In genomic region chr6:92570090-92570489, GRCm38 (mm10) we compare ENCODE assay signal across 23 mouse cellular contexts.
DNase-seq lines count a peak whose midpoint lies in the region; ATAC-seq and TF ChIP-seq lines count a peak whose summit lies in the region.
"Had no signal": no experiment of that assay in that cellular context is flagged by ENCODE, and none has a peak within 500 bp of the region (broad histone marks: within the 10 kb centered on the region; RNA-seq: fewer than 3 reads in every experiment).

No protein-coding gene starts in this region.

- no peaks in the 10 kb centered on the region for H3K27me3 ChIP-seq in heart, embryonic 12.5 days (replicated peaks)
- no peaks in the 10 kb centered on the region for H3K27me3 ChIP-seq in neural tube, embryonic 13.5 days
- H3K27me3 ChIP-seq in hindbrain, embryonic 16.5 days (replicated peaks; ENCODE audit: control insufficient read depth, insufficient read depth, low read length), result no peaks in the 10 kb centered on the region
- no peaks in the 10 kb centered on the region for H3K27me3 ChIP-seq in neural tube, embryonic 15.5 days (replicated peaks)
- no peaks in the 10 kb centered on the region for H3K27me3 ChIP-seq in cerebellum, adult 2 months (ENCODE audit: control insufficient read depth, insufficient read depth, low read length)
- H3K27me3 ChIP-seq: heart, embryonic 15.5 days; stomach, embryonic 15.5 days had no signal

- no peak for ATAC-seq in heart, embryonic 12.5 days (ENCODE audit: insufficient number of reproducible peaks, low FRiP score)
- no peak for ATAC-seq in neural tube, embryonic 13.5 days (ENCODE audit: low read depth)
- ATAC-seq in hindbrain, embryonic 16.5 days, result no peak
- ATAC-seq in neural tube, embryonic 15.5 days (ENCODE audit: low FRiP score), result no peak

- H3K27ac ChIP-seq in heart, embryonic 12.5 days (ENCODE audit: poor library complexity, severe bottlenecking), result no peak overlapping the region
- H3K27ac ChIP-seq in neural tube, embryonic 13.5 days (replicated peaks), result peak overlapping the region; percentile 70
- H3K27ac ChIP-seq in hindbrain, embryonic 16.5 days (ENCODE audit: low read depth, low read length), result peak overlapping the region; percentile 63
- peak overlapping the region; percentile 58; the same call in 1 of the 2 replicates for H3K27ac ChIP-seq in neural tube, embryonic 15.5 days (replicated peaks)
- H3K27ac ChIP-seq in cerebellum, adult 2 months (ENCODE audit: insufficient read depth, low read length), result no peak overlapping the region
- H3K27ac ChIP-seq: heart, embryonic 15.5 days; stomach, embryonic 15.5 days had no signal

- TF ChIP-seq POLR2A in cerebellum, adult 2 months (IDR thresholded peaks at IDR 0.05; ENCODE audit: borderline replicate concordance, insufficient read depth, low read length), result no peak

- no peak for DNase-seq in heart, postnatal 10 days
- DNase-seq in neural tube, embryonic 10.5 days (ENCODE audit: extremely low spot score, low spot score), result no peak
- DNase-seq in cerebellum, adult 2 months, result no peak
- no peak for DNase-seq in cerebellum, adult 8-10 months
- DNase-seq: adrenal gland, adult 8-10 months; cerebellum, adult 11-12 months; cerebellum, postnatal 36 days; heart, adult 18-20 months; kidney, adult 18-20 months; kidney, postnatal 25 days; layer of hippocampus, adult 9-11 months; lung, adult 18-20 months; lung, postnatal 14 days; retina, postnatal 1 day; thymus, adult 18-20 months; thymus, postnatal 4 days had no signal

- intact Hi-C loops in heart, postnatal 10 days (cut with DNase I), result no loop called here

- H3K4me3 ChIP-seq in heart, embryonic 12.5 days, result no peak overlapping the region
- H3K4me3 ChIP-seq in neural tube, embryonic 13.5 days, result no peak overlapping the region
- H3K4me3 ChIP-seq in hindbrain, embryonic 16.5 days (ENCODE audit: low read length), result no peak overlapping the region
- H3K4me3 ChIP-seq in neural tube, embryonic 15.5 days (replicated peaks), result no peak overlapping the region
- no peak overlapping the region for H3K4me3 ChIP-seq in cerebellum, adult 2 months (replicated peaks; ENCODE audit: insufficient read depth, low read depth, low read length)
- H3K4me3 ChIP-seq: heart, embryonic 15.5 days; stomach, embryonic 15.5 days had no signal

- H3K9ac ChIP-seq in heart, embryonic 12.5 days, result no peak overlapping the region
- H3K9ac ChIP-seq in neural tube, embryonic 13.5 days, result no peak overlapping the region; the same call in 1 of the 2 replicates
- no peak overlapping the region for H3K9ac ChIP-seq in hindbrain, embryonic 16.5 days (ENCODE audit: low read depth, low read length)
- no peak overlapping the region for H3K9ac ChIP-seq in neural tube, embryonic 15.5 days (replicated peaks)
- H3K9ac ChIP-seq: heart, embryonic 15.5 days; stomach, embryonic 15.5 days had no signal

- 21% methylated on average over 7 of the region's 7 CpGs for WGBS in heart, embryonic 12.5 days
- 32% methylated on average over 7 of the region's 7 CpGs for WGBS in neural tube, embryonic 13.5 days
- 47% methylated on average over 7 of the region's 7 CpGs for WGBS in hindbrain, embryonic 16.5 days
- WGBS in neural tube, embryonic 15.5 days, result 24% methylated on average over 7 of the region's 7 CpGs
- WGBS in cerebellum, adult 2 months, result 82% methylated on average over 7 of the region's 7 CpGs

- H3K4me2 ChIP-seq in heart, embryonic 12.5 days, result 0 out of 2 replicates have a peak overlapping the region, but pooled peaks have one; percentile 4
- no peak overlapping the region for H3K4me2 ChIP-seq in neural tube, embryonic 13.5 days
- H3K4me2 ChIP-seq in hindbrain, embryonic 16.5 days (ENCODE audit: low read length), result no peak overlapping the region; the same call in 1 of the 2 replicates
- H3K4me2 ChIP-seq in neural tube, embryonic 15.5 days, result no peak overlapping the region
- H3K4me2 ChIP-seq: heart, embryonic 15.5 days; liver, embryonic 11.5 days; stomach, embryonic 15.5 days had no signal

- no peaks in the 10 kb centered on the region for H3K36me3 ChIP-seq in heart, embryonic 12.5 days
- H3K36me3 ChIP-seq in neural tube, embryonic 13.5 days, result no peaks in the 10 kb centered on the region
- H3K36me3 ChIP-seq in hindbrain, embryonic 16.5 days (ENCODE audit: control insufficient read depth, insufficient read depth, low read length), result no peaks in the 10 kb centered on the region
- no peaks in the 10 kb centered on the region for H3K36me3 ChIP-seq in neural tube, embryonic 15.5 days
- H3K36me3 ChIP-seq: heart, embryonic 15.5 days; stomach, embryonic 15.5 days had no signal

- H3K9me3 ChIP-seq in heart, embryonic 12.5 days (replicated peaks), result no peaks in the 10 kb centered on the region
- H3K9me3 ChIP-seq in neural tube, embryonic 13.5 days, result no peaks in the 10 kb centered on the region
- H3K9me3 ChIP-seq in hindbrain, embryonic 16.5 days (ENCODE audit: control insufficient read depth, low read length), result no peaks in the 10 kb centered on the region
- no peaks in the 10 kb centered on the region for H3K9me3 ChIP-seq in neural tube, embryonic 15.5 days (replicated peaks)
- H3K9me3 ChIP-seq: heart, embryonic 15.5 days; stomach, embryonic 15.5 days had no signal

- peaks cover 11% of the 10 kb centered on the region; the same call in 1 of the 2 replicates for H3K4me1 ChIP-seq in heart, embryonic 12.5 days (replicated peaks)
- H3K4me1 ChIP-seq in neural tube, embryonic 13.5 days (replicated peaks), result peaks cover 23% of the 10 kb centered on the region
- H3K4me1 ChIP-seq in hindbrain, embryonic 16.5 days (ENCODE audit: control insufficient read depth, insufficient read depth, low read depth, low read length), result peaks cover 10% of the 10 kb centered on the region
- peaks cover 19% of the 10 kb centered on the region for H3K4me1 ChIP-seq in neural tube, embryonic 15.5 days
- H3K4me1 ChIP-seq in cerebellum, adult 2 months (ENCODE audit: control insufficient read depth, insufficient read depth, low read length), result no peaks in the 10 kb centered on the region

- TF ChIP-seq CTCF in cerebellum, adult 2 months (IDR thresholded peaks at IDR 0.05; ENCODE audit: borderline replicate concordance, insufficient read depth, low read depth, low read length), result no peak

Comparison
In these comparisons a context has a peak if more than half of its experiments do, and no peak if none do; other contexts are left out.
1. H3K27ac ChIP-seq: peak in neural tube, embryonic 13.5 days (single experiment), hindbrain, embryonic 16.5 days (single experiment) and neural tube, embryonic 15.5 days (single experiment); none in heart, embryonic 12.5 days (single experiment) and cerebellum, adult 2 months (single experiment).